Mouse (Mus musculus): ENCODE results near the gene Grwd1.

- TF ChIP-seq CTCF (IDR thresholded peaks at IDR 0.05; ENCODE audit: insufficient read depth, low read length) (no peak), POLR2A (IDR thresholded peaks at IDR 0.05; ENCODE audit: borderline replicate concordance, extremely low read depth, low read depth, low read length) (no peak)
Observed at GRCm38 (mm10) chr7:45869787-45870186, 39.0 kb upstream of the Grwd1 start.
